Mouse (Mus musculus) gastrocnemius, postnatal 25 days (tissue): ENCODE measurements around the gene Plxna2. TPM values are rescaled to one million over a fixed set of nuclear protein-coding genes. Genes with fewer than 3 reads are reported as not detected.

Source experiments
- DNase-seq: peaks from one replicate; pipeline ENCODE4 v3.0.0; 2022
- total RNA-seq, 2 experiments: library from RNA; stranded (reverse); gene quantifications; 1 replicate in 1 of 2; 2 replicates in 1 of 2; pipeline ENCODE4 v1.2.3; 2021

The Plxna2 gene
- total RNA-seq, 2 experiments from 2014 or later: 6.8 to 7.1 TPM

GRCm38 (mm10) chr1:194663021-194663420 is 45.0 kb downstream of the Plxna2 start:
- DNase-seq: no peak

GRCm38 (mm10) chr1:194665715-194666114 is 47.7 kb downstream of the Plxna2 start:
- no peak for DNase-seq

- no peak for DNase-seq
These were observed 53.9 kb downstream of the Plxna2 start for GRCm38 (mm10) chr1:194671783-194672524.

- no peak for DNase-seq
These were observed 54.5 kb downstream of the Plxna2 start for GRCm38 (mm10) chr1:194672525-194672894.

GRCm38 (mm10) chr1:194673229-194673628 is 55.2 kb downstream of the Plxna2 start:
- DNase-seq: no peak

- no peak for DNase-seq
These were observed 57.3 kb downstream of the Plxna2 start for GRCm38 (mm10) chr1:194675106-194675890.

GRCm38 (mm10) chr1:194675891-194676200 is 57.8 kb downstream of the Plxna2 start:
- no peak for DNase-seq

- no peak for DNase-seq
These were observed 59.9 kb downstream of the Plxna2 start for GRCm38 (mm10) chr1:194677878-194678277.

- DNase-seq: no peak
These were observed 61.1 kb downstream of the Plxna2 start for GRCm38 (mm10) chr1:194679147-194679546.

GRCm38 (mm10) chr1:194680136-194680535 is 62.1 kb downstream of the Plxna2 start:
- DNase-seq: no peak

- DNase-seq: no peak
These were observed 64.0 kb downstream of the Plxna2 start for GRCm38 (mm10) chr1:194682021-194682420.

GRCm38 (mm10) chr1:194683132-194683531 is 65.1 kb downstream of the Plxna2 start:
- no peak for DNase-seq

- no peak for DNase-seq
These were observed 67.9 kb downstream of the Plxna2 start for GRCm38 (mm10) chr1:194685896-194686295.

- DNase-seq: no peak
These were observed 69.7 kb downstream of the Plxna2 start for GRCm38 (mm10) chr1:194687746-194688145.

GRCm38 (mm10) chr1:194688161-194688560 is 70.1 kb downstream of the Plxna2 start:
- no peak for DNase-seq

GRCm38 (mm10) chr1:194693063-194693462 is 75.0 kb downstream of the Plxna2 start:
- no peak for DNase-seq

GRCm38 (mm10) chr1:194693488-194693887 is 75.5 kb downstream of the Plxna2 start:
- DNase-seq: no peak

- no peak for DNase-seq
These were observed 76.8 kb downstream of the Plxna2 start for GRCm38 (mm10) chr1:194694805-194695204.

GRCm38 (mm10) chr1:194697439-194697838 is 79.4 kb downstream of the Plxna2 start:
- no peak for DNase-seq

- no peak for DNase-seq
These were observed 81.3 kb downstream of the Plxna2 start for GRCm38 (mm10) chr1:194699321-194699720.

- no peak for DNase-seq
These were observed 85.2 kb downstream of the Plxna2 start for GRCm38 (mm10) chr1:194703235-194703634.

- DNase-seq: no peak
These were observed 86.3 kb downstream of the Plxna2 start for GRCm38 (mm10) chr1:194704171-194704855.

GRCm38 (mm10) chr1:194706566-194706965 is 88.5 kb downstream of the Plxna2 start:
- DNase-seq: no peak
